Mouse (Mus musculus) skeletal muscle tissue, adult 2 months (tissue): ENCODE measurements around the gene Ly6g5c.

Experiments used
- DNase-seq: peaks from one replicate; pipeline ENCODE4 v3.0.0-alpha.2; 2012; ENCODE audit warnings: low read depth, low spot score

Gene Ly6g5c

DNA sequence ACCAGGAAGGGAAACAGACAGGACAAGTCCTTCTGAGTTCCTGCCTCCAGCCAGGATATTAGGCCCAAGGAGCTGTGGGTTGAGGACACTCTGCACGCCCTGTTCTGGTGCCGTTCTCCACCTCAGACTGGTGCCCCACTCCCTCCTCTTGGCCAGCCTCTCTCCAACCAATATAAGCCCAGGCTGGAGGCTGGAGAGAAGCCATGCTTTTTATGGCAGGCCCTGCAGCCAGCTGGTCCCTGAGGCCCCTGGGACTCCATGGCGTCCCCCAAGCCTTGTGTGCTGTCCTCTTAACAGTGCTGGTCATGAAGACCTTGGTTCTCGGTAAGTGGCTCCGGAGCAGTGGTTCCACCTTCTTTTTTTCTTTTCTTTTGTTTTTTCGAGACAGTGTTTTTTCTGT, at the start of gene Ly6g5c:
Gene Ly6g5c (plus strand): TSS at position 183 of the 400 bp plus-strand sequence.
- no peak for DNase-seq

GRCm38 (mm10) chr17:35058316-35058715, 49.8 kb upstream of the Ly6g5c start:
- DNase-seq, result no peak

- peak; percentile 82 for DNase-seq
Observed at GRCm38 (mm10) chr17:35058911-35059892, 48.9 kb upstream of the Ly6g5c start, which contains the start of gene Ddah2. Ddah2 (plus strand) TSS chr17:35059035.

GRCm38 (mm10) chr17:35060071-35060470, 48.0 kb upstream of the Ly6g5c start:
- DNase-seq, result no peak

DNA sequence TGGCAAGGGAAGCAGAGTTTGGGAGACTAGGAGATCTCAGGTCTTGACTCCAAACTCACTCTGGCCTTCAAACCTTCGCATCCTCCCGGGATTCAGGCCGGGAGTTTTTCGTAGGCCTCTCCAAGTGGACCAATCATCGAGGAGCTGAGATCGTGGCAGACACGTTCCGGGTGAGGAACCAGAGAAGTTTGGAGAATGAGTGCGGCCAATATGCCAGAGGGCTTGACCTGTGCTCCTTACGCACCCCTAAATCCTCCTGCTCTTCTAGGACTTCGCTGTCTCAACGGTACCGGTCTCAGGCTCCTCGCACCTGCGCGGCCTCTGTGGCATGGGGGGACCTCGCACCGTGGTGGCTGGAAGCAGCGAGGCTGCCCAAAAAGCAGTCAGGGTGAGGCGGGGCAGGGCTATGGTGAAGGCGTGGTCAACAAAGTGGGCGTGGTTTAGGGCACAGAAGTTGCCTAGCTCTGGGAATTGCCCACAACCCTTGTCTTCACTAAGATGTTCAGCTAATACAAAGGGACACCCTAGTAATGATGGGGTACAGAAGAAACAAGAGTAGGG, 47.3 kb upstream of the Ly6g5c start:
- DNase-seq, result no peak

DNA sequence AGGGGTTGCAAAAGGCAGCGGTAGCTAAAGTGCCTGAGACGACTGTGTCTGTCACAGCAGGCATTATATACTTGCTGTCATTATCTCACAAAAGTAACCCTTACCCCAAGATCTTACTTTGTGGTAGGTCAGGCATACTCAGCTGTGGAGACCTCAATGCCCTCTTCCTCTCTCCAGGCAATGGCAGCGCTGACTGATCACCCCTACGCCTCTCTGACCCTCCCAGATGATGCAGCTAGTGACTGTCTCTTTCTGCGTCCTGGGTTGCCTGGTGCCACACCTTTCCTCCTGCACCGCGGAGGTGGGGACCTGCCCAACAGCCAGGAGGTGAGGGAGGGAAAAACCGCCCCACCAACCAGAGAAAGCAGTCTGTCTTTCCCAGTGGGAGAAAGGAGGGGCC, 46.8 kb upstream of the Ly6g5c start:
- no peak for DNase-seq

GRCm38 (mm10) chr17:35063466-35063865, 44.6 kb upstream of the Ly6g5c start:
- DNase-seq, result no peak

DNA sequence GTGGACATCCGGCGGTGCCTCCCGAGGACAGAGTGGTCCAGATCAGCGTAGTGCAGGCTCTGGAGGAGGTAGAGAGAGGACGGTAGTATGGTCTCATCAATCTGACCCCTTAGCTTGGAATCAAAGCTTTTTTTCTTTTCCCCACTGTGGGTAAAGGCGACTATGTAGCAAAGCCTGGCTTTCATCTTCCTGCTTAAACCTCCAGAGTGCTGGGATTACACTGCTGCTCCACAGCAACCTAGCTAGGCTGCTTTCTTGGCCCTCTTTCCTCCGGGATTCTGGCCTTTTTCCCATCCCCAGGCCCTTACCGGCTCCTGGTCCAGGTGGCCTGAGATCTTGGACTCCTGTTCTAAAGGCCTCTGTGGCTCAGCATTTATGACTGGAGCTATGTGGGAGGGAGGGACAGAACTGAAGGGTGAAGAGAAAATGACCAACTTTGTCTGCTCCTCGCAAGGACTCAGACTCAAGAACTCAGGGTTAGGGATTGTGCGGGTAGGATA, 43.7 kb upstream of the Ly6g5c start:
- no peak for DNase-seq

GRCm38 (mm10) chr17:35064951-35065947, 42.8 kb upstream of the Ly6g5c start, which contains the start of gene Ly6g6c:
Ly6g6c (plus strand) TSS chr17:35065388.
- DNase-seq, result no peak

DNA sequence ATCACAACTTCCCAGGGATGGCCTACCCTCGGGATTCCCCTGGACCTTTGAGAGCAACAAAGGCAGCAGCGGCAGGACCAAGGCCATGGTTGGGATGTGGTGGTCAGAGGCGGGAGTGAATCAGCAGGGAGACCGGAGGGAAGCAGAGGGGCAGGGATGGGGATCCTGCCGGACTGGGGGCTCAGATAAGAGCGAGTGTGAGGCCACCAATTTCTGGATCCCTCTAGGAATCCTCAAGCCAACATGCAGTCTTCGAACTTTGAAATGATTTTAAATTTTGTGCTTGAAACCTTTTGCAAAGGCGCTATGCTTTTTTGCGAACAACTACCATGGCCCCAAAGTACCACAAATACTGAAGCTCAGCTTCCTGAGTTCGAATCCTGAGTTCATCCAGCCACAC, 42.0 kb upstream of the Ly6g5c start, which contains the start of gene Mpig6b:
Gene Mpig6b (minus strand): TSS at position 101 of the 400 bp plus-strand sequence.
- no peak for DNase-seq

GRCm38 (mm10) chr17:35068213-35068914, 39.7 kb upstream of the Ly6g5c start:
- no peak for DNase-seq

DNA sequence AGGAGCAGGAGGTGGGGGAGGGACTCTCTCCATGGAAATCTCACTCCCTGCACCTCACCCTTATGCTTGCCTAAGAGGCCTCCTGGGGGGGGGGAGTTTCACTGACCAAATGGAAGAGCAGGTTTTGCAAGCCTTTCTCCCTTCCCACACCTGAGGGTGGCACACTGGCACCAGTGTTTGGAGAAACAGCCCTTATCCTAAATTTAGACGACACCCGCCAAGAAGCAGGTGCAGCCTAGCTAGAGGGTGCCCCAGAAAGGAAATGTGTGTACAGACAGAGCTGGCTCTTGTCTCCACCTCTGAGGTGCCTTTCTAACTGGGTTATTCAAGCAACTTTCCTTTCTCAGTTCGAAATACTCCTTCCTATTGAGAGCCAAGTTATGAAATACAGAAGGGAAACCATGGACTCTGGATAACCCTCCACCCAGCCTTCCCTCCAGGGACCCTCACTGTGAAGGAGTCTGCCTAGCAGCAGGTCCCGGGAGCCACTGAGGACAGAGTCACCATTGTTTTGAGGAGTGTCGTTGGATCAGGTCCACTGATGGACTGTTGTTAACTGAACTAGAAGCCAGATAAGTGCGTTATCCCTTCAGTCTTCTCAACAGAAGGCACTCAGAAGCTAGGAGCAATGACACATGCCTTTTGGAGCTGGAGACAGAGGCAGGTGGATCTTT, 37.4 kb upstream of the Ly6g5c start:
- DNase-seq, result no peak

GRCm38 (mm10) chr17:35071454-35071853, 36.6 kb upstream of the Ly6g5c start:
- no peak for DNase-seq

DNA sequence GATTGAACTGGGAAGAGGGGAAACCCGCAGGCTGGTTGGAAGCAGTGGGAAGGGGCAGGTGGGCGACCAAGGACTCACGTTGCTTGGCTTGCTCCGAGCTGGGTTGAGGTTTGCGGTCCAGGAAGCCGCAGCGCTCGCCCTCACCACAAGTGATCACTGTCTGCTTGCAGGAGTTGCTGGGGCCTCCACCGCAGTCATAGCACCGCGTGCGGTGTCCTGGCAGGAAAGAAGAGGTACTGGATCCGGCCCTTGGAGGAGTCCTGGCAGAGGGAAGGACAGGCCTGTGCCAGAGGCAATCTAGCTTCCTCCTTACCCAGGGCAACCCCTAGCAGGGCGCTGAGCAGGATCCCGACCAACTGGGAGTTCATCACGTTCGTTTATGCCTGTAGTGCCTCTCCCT, 34.0 kb upstream of the Ly6g5c start:
- DNase-seq, result no peak

- DNase-seq, result no peak
Observed at GRCm38 (mm10) chr17:35076507-35077176, 31.4 kb upstream of the Ly6g5c start, which contains the start of gene Ly6g6e. Ly6g6e (plus strand) TSS chr17:35076902.

- DNase-seq, result no peak
Observed at GRCm38 (mm10) chr17:35077285-35077684, 30.8 kb upstream of the Ly6g5c start.

GRCm38 (mm10) chr17:35077786-35078233, 30.3 kb upstream of the Ly6g5c start, which contains the start of gene Ly6g6d:
Ly6g6d (minus strand) TSS chr17:35078065.
- no peak for DNase-seq

DNA sequence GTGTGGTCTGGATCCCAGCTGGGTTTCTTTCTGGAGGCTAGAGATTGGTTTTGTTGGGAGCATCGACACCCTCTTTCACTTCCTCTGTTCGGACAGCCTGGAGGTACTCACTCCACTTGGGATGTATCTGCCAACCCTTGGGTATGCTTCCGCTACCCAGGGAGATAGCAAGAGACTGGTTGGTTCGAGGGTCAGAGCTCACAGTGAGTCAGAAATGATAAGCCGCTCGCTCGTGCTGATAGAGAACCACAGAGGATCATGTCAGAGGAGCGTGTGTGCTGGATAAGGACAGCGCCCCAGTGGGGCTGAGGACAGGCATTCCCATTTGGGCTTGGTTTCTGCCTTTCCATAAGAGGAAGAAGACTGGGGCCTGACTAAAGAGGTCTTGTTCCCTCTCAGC, 28.3 kb upstream of the Ly6g5c start:
- DNase-seq, result no peak

- no peak for DNase-seq
Observed at GRCm38 (mm10) chr17:35080248-35080647, 27.8 kb upstream of the Ly6g5c start.
